Mouse (Mus musculus): ENCODE measurements at regions not wholly inside any gene's neighbourhood (a gene's known extent, or its start where the extent isn't known, plus 50 kb on each side); places are given as distances from the start of the nearest gene placed in this dataset.
A peak's percentile ranks its signal among the peaks of the same experiment; 100 is the strongest.

DNA sequence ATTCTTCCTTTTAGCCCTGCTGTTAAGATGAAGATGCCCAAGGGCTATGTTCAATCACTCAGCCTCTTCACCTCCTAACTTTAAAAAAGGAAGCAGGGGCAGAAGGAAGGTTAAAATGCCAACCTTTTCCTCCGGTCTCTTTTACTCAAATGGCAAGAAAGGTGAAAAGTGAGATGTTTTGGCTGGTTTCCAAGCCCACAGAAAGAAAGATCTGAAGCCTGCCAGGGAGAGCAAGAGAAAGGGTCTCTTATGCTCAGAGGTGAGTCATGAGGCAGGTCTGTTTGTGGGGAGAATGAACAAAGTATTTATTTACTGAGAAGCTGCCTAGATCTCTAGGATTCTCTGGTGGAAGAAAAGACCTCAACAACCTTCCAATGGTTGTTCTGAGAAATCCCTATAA, 162.1 kb upstream of the Kirrel3 start:
- no peak for DNase-seq

- no peak for DNase-seq
These were observed 157.0 kb upstream of the Kirrel3 start for GRCm38 (mm10) chr9:34328723-34329122.

- DNase-seq = peak; percentile 24
These were observed 151.6 kb upstream of the Kirrel3 start for GRCm38 (mm10) chr9:34334112-34334511.

GRCm38 (mm10) chr9:34334555-34335468, 150.9 kb upstream of the Kirrel3 start:
- no peak for DNase-seq

DNA sequence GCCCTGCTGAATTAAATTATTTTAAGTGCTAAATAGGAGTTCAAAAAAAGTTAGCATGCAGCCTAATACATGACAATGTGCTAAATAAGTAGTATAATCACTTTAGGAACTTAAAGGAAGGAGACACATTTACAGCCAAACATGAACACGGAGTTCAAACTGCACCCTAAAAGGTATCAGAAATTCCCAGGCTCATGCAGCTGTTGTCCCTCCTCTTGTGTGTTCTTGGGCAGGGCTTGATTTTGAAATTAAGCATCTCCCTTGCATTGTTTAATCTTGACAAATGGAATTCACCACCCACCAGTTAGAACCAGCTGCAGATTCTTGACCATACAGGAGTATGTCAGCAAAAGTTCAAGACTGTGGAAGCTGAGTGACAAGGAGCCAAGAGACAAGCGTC, 137.3 kb upstream of the Kirrel3 start:
- DNase-seq = no peak

- peak; percentile 26 for DNase-seq
These were observed 135.7 kb upstream of the Kirrel3 start for GRCm38 (mm10) chr9:34349997-34350396.

DNA sequence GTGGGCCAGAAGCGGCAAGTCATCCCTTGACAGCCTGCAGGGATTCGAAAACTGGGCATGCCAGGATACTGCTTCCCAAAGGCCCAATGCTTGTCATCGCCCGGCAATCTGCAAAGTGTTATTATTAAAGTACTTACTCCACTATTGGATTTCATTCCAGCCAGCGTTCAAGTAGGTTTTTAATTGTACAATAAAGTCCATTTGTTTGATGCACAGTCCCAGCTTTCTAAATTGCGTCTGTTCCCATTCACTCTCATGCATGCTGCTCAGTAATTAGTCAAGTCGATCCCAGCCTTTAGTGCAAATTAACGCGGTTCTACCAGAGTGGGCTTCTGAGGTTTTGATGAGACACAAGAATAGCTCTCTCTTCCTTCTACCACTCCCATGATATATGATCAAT, 131.9 kb upstream of the Kirrel3 start:
- no peak for DNase-seq

DNA sequence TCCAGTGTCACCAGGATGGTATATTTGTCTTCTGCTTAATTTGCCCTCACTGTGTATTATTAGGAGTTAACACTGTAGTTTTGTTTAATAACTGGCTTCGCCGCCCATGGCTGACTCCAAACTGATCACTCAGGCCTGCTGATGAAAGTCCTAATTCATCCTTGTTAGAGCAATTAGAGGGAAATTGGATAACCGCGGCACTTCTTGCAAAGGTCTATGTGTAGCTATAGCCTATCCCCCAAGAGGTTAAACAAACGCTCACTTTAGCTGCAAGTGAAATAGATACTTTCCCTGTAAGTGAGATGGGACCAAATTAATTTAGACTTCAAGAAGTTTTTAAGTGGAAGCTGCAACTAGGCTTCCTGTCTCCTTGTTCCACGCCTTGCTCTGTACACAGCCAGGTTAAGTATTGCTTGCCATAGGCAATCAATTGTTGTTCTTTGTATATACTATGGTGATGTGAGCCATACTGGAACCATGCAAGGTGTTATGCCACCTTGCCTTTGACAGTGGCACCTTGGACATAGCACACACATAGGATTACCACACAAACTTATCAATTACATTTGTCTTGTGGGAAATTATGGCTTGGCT, 130.9 kb upstream of the Kirrel3 start:
- DNase-seq = no peak

DNA sequence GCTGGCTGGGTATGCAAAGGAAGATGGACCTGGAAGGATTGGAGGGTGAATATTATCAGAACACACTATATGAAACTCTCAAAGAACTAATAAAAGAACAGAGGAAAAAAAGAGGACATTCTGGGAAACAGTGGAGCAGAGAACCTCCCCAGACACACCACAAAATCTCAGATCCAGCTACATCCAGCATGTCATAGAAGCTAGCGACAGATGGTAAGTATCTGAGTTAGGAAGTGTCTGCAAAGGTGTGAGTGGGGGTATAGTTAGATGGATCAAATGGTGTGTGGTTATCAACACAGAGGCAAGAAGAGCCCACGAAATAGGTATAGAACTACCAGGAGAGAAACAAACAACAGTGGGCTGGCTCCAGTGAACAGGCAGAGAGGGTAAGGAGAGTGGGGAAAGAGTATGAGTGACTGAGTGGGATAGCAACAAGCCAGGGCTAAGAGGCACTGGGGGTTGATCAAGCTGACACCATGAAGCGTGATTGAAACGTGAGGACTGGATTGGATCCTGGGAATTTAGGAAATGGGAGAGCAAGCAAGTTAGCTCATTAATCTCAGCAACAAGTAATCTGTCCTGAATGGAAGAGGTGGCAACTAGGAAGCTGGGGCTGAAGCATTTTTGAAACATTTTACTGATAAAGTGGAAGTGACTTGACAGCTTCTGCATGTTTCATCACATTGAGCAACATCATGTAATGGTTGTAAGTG, 114.9 kb upstream of the Kirrel3 start:
- DNase-seq = peak; percentile 15

GRCm38 (mm10) chr9:34375187-34375586, 110.5 kb upstream of the Kirrel3 start:
- peak; percentile 25 for DNase-seq

GRCm38 (mm10) chr9:34380008-34380407, 105.7 kb upstream of the Kirrel3 start:
- no peak for DNase-seq

DNA sequence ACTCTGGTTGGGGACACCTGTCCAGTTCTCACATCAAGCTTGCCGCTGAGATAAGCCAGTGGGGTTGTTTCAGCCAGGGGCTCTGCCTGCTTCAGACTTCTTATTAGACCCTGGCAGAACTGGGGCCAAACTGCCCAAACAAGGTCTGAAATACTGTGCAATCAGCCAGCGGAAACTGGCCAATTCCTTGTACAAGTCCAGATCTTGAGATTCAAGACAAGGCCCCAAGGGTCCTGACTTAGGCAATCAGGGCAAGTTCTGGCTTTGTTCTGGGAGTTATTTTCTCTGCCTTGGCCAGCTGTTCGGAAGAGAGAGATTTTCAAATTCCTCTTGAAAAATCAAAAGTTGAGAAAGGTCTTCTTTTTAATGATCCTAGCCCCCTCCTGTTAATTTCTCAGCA, 104.1 kb upstream of the Kirrel3 start:
- DNase-seq = no peak

DNA sequence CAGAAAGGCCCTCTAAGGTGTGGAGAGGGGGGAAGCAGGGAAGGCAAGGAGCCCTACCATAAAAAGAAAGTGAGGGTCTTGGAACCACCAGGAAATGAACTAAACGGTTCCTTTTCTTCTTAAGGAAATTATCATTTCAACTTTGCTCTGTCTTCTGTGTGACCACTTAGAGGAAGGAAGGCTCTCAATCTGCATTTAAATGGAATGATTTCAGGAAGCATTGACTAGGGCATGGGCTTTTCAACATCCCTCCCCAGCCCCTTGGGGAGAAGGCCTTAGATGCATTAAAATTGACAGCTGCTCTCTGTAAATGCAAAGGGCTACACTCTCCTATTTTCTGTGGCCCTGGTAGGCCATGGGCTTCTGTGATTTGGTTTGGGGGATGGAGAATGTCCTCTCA, 103.5 kb upstream of the Kirrel3 start:
- no peak for DNase-seq

- peak; percentile 30 for DNase-seq
These were observed 99.6 kb upstream of the Kirrel3 start for GRCm38 (mm10) chr9:34386071-34386470.

GRCm38 (mm10) chr9:34393042-34393441, 92.7 kb upstream of the Kirrel3 start:
- no peak for DNase-seq

- DNase-seq = no peak
These were observed 89.6 kb upstream of the Kirrel3 start for GRCm38 (mm10) chr9:34395839-34396804.

DNA sequence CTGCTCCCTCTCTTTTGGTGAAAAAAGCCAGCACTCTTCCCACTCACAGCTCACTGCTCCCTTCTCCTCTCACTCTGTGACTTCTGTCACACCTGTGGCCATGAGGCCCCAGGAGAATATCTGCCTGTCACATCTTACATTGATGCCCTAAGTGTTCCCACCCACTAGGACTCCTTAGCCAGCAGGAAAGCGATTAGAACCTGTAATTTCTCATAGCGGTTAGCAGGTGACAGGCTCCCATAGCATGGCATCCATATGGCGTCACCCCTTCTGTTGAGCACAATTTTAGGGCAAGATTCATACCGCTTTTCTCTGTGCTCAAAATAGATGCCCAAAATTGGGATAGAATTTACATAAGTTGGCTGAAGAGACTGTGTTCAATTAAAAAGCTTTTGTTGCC, 74.0 kb upstream of the Kirrel3 start:
- no peak for DNase-seq

DNA sequence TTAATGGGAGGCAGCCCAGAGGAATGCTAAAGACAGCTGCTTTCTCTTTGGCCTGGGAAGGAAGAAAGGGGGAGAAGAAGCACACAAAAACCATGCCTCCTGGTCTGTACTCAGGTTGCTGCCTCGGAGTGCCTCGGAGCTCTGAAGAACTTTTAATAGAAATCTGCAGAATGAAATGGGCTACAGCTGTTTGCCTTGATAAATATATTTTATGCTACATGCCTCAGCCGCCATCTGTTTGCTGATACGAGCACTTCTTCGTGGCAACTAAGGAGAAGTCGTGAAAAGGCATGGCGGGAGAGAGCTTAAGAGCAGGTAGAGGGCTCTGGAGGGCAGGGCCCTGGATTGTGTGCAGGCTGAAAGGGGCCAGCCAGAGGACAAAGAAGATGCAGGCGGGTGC, 69.5 kb upstream of the Kirrel3 start:
- no peak for DNase-seq

- DNase-seq = no peak
These were observed 67.6 kb upstream of the Kirrel3 start for GRCm38 (mm10) chr9:34418100-34418499.

- DNase-seq = no peak
These were observed 63.7 kb upstream of the Kirrel3 start for GRCm38 (mm10) chr9:34421956-34422355.

DNA sequence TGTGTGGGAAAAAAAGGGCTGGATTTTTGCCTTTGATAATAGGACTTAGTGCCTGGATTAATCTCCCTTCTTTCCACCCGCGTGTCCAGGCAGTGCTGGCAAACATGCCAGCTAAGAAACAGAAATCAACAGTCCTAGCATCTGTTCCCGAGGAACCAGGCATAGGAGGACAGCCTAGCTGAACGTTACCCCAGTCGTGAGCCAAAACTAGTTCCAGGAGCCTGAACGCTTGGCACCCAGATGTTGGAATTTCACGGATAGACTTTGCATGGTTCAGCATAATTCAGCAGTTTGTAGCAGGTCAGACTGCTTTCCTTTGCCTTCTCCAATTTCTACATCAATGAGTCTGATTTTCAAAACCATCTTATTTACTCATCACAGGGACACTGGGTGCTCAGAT, 62.6 kb upstream of the Kirrel3 start:
- no peak for DNase-seq

DNA sequence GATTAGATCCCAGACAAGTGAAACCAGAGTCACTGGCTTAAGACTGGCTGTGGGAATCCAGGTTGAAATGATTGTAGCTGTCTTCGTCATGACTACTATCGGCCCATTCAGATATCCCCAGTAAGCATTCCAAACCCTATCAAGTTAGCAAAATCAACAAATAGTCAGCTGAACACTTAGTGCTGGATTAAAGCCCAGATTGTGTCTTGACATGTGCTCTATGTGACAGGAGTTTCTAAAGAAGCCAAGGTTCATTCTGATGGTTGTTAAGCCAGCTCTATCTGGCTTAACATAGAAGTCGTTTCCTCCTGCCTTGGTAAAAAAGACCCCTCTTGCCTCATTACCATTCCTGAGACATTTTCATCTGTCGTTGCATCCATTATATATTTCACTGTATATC, 59.1 kb upstream of the Kirrel3 start:
- no peak for DNase-seq

- peak; percentile 36 for DNase-seq
These were observed 58.0 kb upstream of the Kirrel3 start for GRCm38 (mm10) chr9:34427711-34428110.

All from lung, postnatal 10 days (tissue).